Mouse (Mus musculus) adipocyte (in vitro differentiated cells): ENCODE measurements around the gene Me1.

Experiments used
- DNase-seq: peaks from one replicate; pipeline ENCODE4 v3.0.0-alpha.2; 2016; ENCODE audit warnings: low spot score

Me1 gene

DNA sequence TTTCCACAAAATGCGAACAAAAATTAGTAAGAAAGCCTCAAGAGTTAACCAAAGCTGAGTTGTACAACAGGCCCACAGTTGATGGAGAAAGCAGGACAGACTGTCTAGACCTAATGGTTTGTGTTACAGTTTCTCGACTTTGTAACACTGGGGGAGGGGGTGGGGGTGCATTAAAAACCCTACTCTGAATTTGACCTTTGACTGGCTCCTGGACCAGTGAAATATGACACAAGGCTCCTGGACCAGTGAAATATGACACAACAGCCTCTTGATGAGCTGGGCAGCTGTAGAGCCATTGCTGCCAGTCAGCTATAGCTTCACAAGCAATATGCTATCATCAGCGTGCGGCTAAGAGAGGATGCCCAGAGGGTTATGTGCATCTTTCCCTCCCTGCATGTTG, 37.4 kb downstream of the Me1 start:
- peak; percentile 39 for DNase-seq

DNA sequence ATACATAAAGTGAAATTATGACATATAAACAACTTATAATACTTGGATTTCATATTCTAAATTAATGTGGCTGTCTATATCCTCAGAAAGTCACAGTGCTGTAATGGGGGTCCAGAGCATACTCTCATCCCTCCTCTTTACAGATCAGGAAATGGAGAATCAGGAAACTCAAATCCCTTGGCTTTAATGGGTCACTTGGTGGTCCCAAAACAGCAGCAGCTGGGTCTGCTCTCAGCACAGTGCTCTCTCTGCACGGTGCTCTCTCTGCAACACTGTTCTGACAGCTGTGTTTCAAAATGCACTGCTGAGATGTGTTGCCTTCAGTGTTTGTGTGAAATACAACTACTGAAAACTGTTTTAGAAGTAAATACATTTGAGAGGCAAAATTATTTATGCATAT, 43.6 kb downstream of the Me1 start:
- DNase-seq, result no peak

DNA sequence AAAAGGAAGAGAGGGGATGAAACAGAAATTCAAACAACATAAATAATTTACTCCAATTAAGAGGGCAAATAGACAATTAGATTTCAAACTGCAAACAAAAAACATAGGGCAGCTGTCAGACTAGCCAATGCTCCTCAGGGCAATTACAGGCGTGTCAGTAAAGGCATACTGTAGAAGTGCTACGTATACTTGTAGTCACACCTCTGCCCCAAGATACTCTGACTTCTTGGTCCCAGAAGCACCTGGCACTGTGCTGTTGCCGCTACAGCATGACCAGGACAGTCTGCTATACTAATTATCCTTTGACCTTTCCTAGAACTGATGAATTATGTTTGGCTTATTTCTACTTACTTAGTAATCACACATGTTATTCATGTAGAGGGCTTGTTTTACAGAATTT, 44.5 kb downstream of the Me1 start:
- DNase-seq, result no peak

DNA sequence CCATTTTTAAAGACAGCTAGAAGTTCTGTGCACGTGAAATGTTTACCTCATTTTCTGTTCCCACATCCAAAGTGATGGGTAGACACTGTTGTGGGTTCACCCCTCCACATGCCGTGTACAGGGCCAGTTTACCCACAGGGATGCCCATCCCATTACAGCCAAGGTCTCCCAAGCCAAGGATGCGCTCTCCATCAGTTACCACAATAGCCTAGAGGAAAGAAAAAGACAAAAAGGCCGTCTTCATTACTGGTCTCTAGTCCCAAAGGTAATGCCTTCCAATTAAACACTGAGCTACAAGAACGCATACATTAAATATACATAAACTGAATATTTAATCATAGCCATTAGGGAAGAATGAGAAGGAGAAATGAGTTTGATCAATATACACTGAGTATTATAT, 44.9 kb downstream of the Me1 start:
- DNase-seq, result no peak

DNA sequence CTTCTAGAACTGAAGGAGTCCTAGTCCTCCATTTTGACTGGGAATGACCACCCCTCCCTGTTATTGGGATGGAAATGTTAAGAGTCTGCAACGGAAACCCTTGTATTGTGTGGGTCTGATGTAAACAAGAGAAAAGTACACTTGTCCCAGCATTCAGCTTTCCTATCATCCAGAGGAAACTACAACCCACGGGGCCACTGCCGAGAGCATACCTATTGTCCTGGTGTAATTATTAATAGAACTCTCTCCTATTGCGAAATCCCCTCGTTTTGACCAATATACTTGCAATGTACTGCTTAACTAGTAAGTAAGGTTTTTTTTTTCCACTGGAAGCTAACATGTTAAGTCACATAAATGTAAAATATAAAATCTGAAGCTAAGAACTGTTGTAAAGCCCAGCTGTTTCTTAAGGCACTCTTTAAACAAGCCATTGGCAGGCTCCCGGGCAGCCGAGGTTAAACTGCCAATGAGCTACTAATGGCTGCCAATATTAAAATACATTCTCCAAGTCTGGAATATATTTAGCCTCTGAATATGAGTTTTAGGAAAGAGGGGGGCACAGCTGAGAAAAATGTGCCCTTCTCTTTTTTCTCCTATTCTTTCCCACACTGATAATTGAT, 47.7 kb downstream of the Me1 start:
- peak; percentile 54 for DNase-seq

DNA sequence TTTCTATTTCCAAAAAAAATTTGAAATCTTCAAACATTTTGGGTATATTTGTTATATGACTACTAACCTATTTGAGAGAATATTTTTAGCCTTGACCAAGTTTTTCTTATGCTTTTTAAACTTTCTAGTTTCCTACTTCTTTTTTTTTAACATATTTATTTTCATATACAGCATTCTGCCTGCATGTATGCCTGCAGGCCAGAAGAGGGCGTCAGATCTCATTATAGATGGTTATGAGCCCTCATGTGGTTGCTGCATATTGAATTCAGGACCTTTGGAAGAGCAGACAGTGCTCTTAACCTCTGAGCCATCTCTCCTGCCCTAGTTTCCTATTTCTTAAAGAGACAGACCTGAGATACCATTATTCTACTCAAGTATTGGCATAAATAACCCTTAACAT, 48.9 kb downstream of the Me1 start:
- no peak for DNase-seq

DNA sequence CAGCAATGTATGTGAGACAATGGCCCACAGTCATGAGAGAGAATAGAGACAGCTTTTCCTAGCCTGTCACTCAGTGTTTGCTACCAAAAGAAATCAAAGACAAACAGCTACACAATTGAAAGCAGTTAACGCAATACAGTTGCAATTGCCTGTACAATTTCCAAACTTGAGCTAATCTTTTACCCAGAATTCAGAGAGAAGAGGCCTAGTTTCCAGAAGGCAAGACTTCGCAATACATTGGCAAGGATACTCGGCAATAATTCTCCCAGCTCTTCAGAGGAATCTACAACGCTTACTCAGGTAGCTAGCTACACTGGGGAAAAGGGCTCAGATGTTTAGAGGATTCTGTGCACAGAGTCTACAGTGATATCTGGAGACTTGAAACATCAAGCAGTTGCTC, 52.3 kb downstream of the Me1 start:
- DNase-seq, result peak; percentile 91

DNA sequence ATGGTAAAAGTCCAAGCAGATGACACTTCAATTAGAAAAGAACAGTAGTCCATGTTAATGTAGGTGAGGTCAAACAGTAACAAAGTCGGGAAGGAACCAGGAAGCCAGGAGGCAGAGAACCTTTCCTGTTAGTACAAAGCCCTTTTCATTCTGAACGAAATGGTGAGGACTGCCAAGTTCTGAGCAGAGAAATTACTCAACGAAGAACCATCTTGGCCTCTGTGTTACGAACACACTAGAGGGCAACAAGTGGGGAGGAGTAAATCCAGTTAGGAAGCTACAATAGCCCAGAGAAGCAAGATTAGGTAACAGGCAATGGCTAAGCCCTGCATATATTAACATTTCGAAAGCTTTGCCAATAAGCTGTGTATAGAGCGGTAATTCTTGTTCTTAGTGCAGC, 57.0 kb downstream of the Me1 start:
- peak; percentile 57 for DNase-seq

DNA sequence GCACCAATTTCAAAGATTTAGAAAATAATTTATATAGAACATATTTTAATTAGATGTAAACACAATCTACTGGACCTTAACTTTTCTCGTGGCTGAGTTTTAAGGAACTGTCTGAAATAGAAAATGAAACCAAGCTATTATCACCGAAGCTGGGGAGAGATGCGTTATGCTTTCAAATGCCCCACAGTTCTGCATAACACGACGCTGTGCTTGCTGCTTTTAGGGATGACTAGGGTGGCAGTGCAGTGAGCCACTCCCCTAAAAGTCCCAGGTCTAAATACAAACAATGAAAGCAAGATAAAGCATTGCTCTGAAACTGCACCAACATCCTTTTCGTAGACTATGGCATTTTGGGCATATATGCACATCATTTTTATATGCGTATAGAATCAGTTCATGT, 64.6 kb downstream of the Me1 start:
- DNase-seq, result no peak

DNA sequence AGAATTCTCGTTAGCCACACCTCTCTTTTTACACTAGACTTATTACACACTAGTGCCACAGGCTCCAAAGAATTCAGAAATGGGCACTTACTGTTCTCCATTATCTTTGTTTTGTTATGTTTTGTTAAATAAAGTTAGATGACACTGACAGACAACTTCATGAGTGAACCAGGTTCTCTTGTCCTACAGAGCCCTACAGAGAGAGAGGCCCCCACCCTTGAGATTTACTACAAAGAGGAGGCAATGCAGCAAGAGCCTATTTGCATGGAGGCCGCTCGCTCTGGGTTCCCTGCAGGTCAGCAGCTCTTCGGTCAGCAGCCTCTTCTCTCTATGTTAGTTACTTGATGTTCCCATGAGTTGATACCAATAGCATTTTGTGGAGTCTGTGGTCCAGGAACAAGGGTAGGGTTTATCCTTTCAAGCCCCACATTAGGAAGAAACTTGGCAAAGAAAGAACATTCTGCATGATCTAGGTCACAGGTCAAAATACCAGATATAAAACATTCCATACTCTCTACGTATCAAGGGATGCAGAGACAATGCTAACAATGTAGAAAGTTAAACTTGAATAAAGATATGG, 65.3 kb downstream of the Me1 start:
- no peak for DNase-seq

DNA sequence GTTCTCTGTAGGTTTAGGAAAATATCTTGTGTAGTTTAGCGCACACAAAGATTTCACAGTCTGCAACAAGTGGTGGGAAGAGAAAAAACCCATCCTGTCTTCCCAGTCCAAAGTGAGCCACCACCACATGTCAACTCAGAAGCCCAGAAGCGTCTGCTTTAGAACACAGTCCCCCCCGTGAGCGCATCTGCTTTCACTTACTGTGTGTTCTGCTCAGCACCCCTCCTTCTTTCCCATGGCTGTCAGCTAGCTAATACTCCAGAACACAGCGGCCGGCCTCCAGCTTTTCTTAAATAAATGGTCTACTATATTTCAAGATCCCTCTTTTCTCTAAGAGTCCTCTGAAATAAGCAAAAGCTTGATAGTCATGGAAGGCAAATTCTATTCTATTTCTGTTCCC, 66.4 kb downstream of the Me1 start:
- no peak for DNase-seq

DNA sequence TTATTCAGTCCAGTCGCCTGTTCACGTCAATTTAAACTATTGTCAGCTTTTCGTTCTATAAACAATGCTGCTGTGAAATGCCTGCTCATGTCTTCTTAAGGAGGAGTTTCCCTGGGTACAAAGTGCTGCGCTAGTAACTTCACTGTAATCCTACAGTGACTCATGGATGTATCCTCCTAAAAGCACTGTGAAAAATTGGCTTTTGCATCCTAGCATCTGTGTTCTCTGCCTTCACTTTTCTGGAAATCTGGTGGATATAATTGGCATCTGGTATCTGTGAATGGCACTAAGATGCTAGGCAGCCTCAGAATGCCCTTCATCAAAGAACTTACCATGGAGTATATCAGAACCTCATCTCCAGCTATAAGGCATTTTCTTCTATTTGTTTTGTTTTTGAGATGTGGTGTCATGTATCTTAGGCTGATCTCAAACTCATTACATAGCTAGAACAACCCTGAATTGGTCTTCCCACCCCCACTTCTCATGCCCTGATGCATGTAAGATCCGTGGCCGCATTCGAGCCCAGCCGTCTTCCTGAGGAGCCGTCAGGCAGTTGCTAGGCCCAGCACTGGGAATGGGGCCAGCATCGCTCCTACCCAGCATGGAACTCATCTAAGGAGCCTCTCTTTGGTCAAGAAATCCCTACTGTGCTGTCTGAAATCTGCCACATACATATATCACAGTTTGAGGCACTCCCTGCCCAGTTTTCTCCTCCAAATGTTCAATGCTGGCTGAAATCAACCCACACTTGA, 67.8 kb downstream of the Me1 start:
- DNase-seq, result no peak

DNA sequence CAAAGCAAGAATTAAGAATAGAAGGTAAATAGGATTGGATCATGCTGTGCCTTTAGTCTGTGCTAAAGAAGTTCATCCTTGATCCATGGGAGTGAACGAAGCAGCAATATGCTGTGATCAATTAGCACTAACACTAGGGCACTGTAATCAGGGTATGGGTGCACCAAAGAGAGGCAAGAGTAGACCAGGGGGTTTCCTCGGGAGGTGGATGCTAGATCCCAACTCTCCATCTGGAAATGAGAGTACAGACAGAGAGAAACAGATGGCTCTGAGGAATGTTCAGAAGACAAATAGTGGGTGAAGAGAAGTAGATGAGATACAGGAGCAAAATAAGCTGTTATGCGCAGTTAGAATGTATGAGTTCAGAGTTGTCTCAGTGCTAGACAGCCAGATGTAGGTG, 68.8 kb downstream of the Me1 start:
- DNase-seq, result no peak

DNA sequence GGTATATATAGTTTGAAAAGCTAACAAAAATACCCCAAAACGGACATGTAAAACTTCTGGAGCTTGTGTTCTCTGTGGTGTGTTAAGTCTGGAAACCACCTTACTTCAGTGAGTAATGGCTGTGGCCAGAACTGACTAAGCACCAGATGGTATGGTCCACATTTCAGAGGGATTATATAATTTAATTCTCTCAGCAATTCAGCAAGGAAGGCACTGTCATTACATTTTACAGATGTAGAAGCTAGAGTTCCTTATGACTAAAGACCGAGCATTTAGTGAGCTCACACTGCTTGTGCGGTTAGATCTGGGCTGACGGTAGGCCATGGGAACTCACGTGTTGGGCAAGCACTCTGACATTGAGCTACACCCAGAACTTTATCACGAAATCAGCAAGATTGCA, 71.0 kb downstream of the Me1 start:
- no peak for DNase-seq

DNA sequence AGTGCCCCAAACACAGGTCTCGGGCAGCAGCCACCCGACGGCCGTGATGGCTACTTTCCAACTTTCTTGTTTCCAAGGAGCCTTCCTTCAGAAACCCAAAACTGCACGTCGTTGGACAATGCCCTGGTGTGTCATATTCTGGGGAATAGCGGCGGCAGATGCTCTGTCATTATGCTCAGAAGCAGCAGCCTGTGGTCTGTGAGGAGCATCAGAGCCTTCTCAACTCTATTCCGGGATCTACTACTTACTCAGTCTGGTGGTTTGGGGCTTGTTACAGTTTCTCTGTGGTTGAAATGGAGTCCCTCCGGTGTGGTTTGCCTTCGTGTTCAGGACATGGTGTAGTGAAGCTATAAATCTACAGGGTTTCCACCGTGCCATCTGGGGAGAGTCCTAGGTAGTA, 71.7 kb downstream of the Me1 start:
- no peak for DNase-seq

DNA sequence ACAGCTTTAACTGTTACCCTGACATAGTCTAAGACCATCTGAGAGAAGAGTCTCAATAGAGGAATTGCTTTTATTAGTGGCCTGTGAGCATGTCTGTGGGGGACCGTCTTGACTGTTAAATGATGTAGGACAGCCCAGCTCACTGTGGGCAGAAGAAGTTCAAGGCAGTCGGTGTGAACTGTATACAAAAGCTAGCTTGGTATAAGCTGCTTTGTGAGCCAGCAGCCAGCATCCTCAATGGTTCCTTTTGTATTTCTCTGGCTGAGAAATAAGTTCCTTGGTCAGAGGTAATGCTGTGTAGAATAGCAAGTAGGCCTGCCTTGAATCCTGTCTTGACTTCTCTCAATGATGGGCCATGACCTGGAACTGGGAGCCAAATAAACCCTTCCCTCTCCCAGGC, 73.7 kb downstream of the Me1 start:
- DNase-seq, result no peak

DNA sequence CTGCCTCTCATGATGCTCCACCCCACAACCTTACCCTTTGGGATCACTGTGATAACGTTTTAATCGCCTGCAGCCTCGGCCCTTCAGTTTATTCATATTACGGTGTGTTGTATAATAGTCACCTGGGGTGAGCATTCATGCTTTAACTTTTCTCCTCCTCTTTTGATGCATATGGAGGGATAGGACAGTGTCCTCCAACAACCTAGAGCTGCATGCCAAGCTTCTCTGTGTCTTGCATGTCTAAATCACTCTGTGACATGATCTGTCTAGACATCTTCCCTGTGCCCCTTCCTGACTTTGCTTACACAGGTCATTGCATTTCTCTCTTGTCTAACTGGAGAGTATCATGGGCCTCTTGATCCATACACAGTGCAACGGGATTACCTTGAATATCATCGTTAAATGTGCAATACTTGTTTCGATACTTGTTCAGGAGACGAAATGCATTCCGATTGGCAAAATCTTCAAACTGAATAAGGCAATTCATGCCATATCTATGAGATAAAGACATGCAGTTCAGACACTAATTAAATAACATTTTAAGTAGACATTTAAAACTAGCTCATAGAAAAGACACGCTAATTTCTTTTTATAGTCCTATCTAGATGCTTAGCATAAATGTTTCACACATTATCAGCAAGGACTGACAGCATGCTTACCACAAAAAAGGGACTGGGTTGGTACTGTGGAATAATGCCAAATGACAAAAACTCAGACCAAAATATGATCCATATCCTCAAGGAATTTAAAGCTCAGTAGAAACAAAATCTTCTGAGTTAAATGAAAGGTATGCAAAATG, 76.2 kb downstream of the Me1 start:
- DNase-seq, result no peak

DNA sequence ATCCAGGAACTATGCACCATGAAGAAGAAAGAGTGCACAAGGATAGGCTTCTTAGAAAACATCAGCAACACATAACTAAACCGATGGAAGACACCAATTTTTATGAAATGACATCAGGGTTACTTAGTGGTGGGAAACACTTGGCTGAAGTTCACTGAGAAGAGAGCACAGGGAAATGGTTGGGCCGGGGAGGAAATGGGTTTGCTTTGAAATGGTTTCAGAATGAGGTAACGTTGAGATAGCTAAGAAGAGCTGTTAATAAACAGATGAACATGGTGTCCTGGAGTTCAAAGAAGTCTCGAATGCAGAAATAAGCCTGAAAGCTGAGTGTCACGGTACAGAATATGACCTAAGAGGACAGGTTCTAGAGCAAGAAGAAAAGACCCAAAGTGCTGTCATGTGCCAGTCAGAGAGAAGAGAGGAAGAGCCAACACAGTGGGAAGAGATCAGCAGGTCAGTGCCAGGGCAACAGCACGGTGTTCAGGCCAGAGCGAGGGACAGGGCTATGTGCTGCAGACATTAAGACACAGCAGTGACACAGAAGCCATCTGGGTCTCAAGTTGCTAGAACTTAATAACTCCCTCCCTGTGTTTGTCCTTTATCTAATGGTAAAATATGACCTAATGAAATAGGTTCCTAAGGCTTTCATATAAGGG, 77.8 kb downstream of the Me1 start:
- no peak for DNase-seq

DNA sequence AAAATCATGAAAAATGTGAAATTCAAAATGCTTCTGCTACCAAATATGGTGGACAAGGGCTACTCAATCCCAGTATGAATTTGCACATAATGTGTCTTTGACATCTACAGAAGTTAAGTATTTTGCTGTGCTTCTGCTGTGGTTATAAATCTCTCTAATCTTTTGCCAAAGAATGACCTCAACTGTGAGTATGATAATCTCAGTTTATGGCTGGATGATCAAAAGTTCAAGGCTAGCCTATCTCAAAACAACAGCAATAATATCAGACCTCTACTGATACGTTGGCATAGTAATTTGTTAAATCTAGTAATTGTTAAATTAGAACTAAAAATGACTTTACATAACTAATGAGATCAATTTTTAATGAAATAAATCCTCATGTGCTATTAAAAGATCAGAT, 80.0 kb downstream of the Me1 start:
- no peak for DNase-seq

DNA sequence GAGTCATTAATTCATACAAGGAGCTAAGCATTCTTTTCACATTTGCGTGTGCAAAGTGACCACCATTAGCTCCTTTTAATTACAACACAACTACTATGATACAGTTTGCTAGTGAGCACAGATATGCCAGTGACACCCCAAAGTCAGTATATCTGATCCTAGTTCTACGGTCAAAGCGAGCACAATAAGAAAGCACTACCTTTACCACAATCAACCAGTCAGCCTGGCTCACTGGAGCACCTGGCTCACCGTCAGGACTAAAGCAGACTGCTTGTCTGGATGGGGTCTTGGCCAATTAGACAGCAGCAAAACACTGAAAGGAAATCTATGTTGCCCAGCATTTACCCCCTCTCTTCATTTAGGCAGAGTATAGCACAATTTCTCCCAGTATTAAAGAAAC, 83.7 kb downstream of the Me1 start:
- DNase-seq, result no peak

DNA sequence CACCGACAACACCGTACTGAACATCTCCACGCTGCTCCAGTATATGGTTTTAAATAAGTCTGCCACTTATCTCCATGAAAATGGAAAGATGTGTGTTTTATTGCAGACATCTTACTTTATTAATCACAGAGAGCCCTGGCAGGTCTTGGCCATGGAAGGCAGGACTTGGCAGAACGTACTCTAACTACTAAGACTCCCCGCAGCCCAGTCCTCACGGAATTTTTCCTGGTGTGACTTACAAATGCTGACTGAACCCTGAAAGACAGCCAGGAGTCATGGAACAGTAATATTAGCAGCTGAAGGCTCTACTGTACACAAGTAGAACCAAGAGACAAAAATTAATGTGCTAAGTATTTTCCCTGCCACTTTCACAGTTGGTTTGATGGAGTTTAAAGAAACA, 90.0 kb downstream of the Me1 start:
- no peak for DNase-seq

DNA sequence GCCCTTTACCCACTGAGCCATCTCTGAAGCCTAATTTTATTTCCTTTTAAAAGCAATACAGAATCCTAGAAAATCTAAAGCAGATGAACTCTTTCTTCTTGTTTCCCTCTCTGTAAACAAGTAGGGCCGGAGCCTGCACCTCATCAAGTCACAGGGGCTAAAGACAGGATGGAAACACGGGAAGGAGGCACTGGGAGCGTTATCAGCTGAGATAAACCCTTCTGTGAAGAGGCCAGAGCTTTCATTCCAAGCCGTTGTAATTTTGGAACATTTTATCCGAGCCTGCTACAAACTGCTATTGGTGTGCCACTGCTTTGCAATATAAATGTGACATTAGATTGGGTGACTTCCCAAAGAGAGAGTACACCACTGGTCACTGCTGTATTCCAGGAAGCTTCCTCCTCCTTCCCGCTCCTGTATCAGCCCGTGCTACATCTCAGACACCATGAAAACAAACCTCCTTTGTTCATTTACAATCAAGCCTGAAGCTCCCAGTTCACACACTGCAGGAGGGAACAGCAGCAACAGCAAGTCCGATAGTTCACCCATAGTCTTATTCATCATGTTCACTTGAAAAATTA, 95.9 kb downstream of the Me1 start:
- DNase-seq, result no peak
